Mouse (Mus musculus) ES-Bruce4 (cell line): Measurements from ENCODE around the gene Nptx2.

Source experiments
- CTCF ChIP-seq: IDR thresholded peaks from one replicate; pipeline ENCODE4 v1.8.1; 2011; ENCODE audit warnings: low read depth, low read length
- EP300 ChIP-seq: IDR thresholded peaks from 2 replicates; pipeline ENCODE4 v1.6.1; 2011; ENCODE audit warnings: low read depth, low read length; ENCODE audit not compliant: insufficient read depth
- POLR2A ChIP-seq: IDR thresholded peaks from one replicate; pipeline ENCODE4 v1.8.1; 2011; ENCODE audit warnings: low read length; ENCODE audit not compliant: insufficient read depth

DNA sequence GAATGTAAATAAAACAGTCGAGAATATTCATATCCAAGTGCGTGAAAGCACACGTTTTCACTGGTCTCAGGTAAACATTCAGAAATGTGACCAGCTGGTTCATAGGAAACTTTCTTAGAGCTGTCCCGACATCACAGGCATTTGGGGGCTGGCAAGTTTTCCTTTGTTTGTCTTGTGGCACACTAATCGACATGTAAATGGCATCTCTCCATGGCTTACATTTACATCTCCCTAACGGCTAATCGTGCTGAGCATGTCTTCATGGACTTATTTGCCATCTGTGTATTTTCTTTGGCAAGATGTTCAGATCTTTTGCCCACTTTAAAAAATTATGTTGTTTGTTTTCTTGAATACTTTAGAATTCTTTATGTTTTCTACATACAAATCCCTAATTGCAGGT lies 49.2 kb upstream of the Nptx2 start:
- TF ChIP-seq POLR2A (no peak), CTCF (no peak), EP300 (no peak)
